Mouse (Mus musculus) T-helper 2 cell (primary cell): ENCODE measurements at regions not wholly inside any gene's neighbourhood (a gene's known extent, or its start where the extent isn't known, plus 50 kb on each side); places are given as distances from the start of the nearest gene placed in this dataset.
"Not testable (repeated sequence)": the region's sequence is repeated elsewhere in the genome, so short reads cannot be mapped to it uniquely, and the experiment has no call there.

Experiments
- in situ Hi-C: fragments of 300-600 bp; cut with MboI, MseI; formaldehyde crosslinking; loops from one replicate; pipeline ENCODE4 v1.15.1; 2025; ENCODE audit warnings: high pct_unique_total_duplicates

- in situ Hi-C loops = no loop called here
These were observed 50.8 kb upstream of the Elmo1 start for GRCm38 (mm10) chr13:20039590-20039989.

DNA sequence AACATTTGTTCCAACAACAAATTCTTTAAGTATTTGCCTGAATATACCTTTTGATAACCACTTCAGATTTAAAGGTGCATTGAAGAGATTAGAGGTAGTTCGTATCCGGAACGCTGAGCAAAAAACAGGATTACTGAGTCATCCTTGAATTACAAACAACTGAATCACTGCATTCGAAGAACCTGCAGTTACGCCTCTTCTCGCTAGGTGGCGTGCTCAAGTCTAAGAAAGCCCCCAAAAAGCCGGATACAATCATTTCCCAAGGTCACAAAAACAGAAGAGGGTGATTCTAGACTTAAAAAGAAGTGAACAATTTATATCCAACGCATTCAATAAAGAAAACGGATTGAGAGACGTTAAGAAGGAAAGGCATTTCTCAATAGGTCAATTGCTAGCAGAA, 51.9 kb upstream of the Elmo1 start:
- in situ Hi-C loops = no loop called here

- in situ Hi-C loops = no loop called here
These were observed 53.0 kb upstream of the Elmo1 start for GRCm38 (mm10) chr13:20037436-20037835.

DNA sequence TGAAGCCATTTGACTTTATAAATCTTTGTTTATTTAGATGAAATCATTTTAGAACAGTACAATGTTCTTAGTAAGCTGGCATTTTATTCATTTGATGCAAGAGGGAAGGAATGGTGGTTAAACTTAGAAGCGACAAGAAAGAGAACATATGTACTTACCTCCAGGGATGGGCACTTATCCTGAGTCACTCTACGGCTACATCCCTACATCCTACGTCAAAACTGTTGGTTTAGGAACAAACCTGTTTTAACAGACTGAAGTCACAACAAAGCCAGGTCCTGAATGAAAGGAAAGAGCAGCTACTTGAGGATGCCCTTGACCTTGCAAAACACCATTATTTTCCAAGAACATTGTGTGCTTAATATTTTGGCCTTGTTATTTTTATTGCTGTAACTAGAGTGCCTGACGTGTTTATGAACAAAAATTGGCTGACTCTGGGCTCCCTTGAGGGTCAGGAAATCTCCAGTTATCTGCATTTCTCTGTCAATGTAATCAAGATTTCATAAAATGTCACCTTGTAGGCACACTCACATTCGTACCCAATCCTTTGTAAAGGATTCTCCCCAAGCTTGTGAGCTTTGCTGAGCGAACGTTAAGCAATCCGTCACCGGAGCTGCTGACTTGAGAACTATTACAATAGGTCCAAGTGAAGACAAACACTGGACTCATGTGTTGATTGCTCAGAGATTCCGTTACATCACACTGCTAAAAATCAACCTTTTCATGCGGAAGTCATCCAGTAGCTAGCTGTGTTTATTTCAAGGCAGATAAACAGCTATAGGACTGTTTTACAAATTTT, 56.3 kb upstream of the Elmo1 start:
- in situ Hi-C loops = no loop called here

DNA sequence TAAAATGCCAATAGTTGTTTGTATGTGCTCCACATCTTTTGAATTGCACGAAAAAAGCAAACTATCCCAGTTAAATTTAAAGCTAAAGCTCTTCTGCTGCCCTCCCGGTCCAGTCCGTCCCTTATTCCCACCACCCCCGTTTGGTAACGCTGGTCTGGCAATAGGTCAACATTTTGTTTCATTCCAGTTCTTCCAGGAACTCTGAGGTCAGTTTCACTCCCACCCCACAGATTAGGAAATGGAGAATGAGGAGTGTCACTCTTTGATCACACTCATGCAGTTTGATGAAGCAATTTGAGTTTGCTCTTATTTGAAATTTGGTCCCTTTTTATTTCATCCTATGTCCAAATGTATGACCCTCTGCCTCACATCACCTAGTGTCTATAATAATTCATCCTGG, 58.7 kb upstream of the Elmo1 start:
- in situ Hi-C loops = no loop called here

DNA sequence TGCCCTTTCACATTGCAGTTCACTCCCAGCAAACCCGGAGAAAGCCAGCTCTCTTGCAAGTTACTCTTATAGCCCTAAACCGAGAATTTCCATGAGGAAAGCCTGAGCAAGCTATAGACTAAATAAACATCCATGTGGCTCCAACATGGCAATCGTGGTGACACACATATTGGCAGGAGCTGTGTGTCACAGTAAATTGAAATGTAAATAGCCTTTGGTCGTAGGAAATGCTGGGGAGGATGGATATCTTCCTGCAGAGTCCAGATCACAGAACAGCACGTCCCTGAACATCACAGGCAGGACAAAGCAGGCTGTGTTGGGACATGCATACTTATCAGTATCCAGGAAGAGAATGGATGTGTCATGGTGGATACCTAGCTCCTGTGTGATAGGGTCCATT, 59.3 kb upstream of the Elmo1 start:
- in situ Hi-C loops = no loop called here

- in situ Hi-C loops = loop anchor here (10.0 kb wide), 1 partner anchor 248 kb away; no protein-coding TSS in a partner anchor
These were observed 63.8 kb upstream of the Elmo1 start for GRCm38 (mm10) chr13:20026612-20027011.

DNA sequence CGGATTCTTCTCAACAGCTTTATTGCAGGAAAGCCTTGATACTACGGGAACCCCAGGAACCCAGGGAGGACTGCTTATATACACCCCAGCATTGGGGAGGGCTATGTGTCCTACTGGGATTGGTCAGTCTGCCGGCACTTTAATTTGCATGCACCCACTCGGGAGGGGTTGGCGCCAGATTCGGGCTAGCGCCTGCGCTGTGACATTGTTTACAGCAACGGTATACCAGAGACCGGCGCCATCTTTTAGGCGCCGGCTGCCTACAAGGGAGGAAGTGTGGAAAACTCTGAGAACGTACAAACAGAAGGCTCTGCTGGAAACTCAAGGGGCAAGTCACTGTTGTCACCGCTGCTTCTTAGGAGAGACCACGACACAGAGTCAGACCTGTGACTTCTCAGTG, 73.9 kb upstream of the Elmo1 start:
- in situ Hi-C loops = not testable (repeated sequence)

DNA sequence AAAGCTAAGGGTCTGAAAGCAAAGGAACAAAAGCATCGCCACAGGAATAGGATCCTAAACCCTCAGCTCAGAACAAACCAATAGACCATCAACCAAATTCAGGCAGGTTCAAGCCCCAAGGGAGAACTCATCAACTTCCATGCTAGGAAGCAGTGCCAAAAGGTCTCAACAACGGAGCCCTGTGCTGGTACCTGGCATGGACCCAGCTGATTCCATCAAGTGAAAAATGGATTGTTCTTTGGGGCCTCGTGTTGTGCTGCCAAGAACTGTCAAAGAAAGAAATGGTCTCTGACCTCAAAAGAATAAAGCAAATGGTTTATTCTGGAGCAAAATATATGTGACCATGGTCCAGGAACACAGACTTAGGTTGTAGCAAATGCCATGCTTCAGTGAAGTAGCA, 77.8 kb upstream of the Elmo1 start:
- in situ Hi-C loops = no loop called here

DNA sequence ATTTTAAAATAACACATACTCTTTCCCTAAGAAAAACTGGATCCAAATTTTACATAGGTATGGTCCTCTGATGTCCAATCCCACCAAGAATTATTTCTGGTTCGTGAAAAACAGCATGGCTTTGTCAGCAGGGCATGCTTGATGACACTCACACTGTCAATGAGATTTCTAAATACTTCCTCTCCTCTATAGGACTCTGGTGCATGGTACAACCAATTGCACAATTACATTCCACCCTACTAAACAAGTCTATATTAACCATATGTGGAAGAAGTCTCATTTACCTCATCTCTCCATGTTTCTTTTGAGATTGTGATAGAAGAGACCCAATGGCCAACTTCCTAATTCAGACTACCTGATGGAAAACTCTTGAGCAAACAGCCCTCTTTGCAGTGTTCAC, 81.2 kb upstream of the Elmo1 start:
- in situ Hi-C loops = no loop called here

GRCm38 (mm10) chr13:20007561-20007960, 82.8 kb upstream of the Elmo1 start:
- in situ Hi-C loops = no loop called here

GRCm38 (mm10) chr13:19997606-19998005, 92.8 kb upstream of the Elmo1 start:
- in situ Hi-C loops = no loop called here

DNA sequence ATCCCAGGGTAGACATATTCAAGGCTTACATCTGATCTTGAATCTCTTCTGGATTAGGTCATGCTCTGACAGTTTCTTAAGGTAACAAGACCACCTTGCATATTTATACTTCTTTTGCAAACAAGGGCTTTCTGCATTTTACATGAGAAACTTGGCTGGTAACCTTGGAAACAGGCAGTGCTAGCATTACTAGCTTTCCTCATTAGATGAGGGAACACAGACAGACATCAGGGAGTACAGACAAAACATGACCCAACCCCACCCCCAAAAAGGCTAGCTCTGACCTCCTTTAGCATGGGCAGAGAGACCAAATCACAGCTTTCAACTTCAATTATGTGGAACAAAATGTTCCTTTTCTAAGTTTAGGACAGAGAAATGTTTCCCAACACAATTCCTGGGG, 114.8 kb upstream of the Elmo1 start:
- in situ Hi-C loops = no loop called here

DNA sequence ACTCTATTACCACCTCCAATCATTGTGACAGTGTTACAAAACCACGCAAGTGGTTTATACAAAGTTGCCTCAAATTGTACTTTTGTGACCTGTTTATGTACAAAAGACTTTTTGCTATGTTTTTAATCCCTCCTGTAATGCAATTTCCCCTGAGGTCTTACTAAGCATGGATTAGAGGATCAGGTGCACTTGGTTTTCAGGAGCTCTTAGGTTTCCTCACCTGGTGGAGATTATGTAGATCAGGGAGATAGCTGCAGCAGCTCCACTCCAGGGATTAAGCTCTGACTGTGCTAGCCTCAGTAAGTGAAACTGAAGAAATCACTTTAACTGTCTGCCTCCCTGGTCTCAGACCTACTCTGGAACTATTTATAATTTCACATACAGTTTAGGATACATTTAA, 123.8 kb upstream of the Elmo1 start:
- in situ Hi-C loops = no loop called here

- in situ Hi-C loops = no loop called here
These were observed 127.4 kb upstream of the Elmo1 start for GRCm38 (mm10) chr13:19963031-19963430.

- in situ Hi-C loops = no loop called here
These were observed 104.7 kb upstream of the Gpr141 start for GRCm38 (mm10) chr13:19928761-19929160.

GRCm38 (mm10) chr13:19927807-19928206, 103.8 kb upstream of the Gpr141 start:
- in situ Hi-C loops = no loop called here

- in situ Hi-C loops = no loop called here
These were observed 97.2 kb upstream of the Gpr141 start for GRCm38 (mm10) chr13:19921084-19921827.

- in situ Hi-C loops = no loop called here
These were observed 88.0 kb upstream of the Gpr141 start for GRCm38 (mm10) chr13:19911860-19912584.

- in situ Hi-C loops = no loop called here
These were observed 78.7 kb upstream of the Gpr141 start for GRCm38 (mm10) chr13:19902786-19903185.

- in situ Hi-C loops = no loop called here
These were observed 73.1 kb upstream of the Gpr141 start for GRCm38 (mm10) chr13:19897191-19897590.

- in situ Hi-C loops = no loop called here
These were observed 65.1 kb upstream of the Gpr141 start for GRCm38 (mm10) chr13:19888983-19889773.
